Mouse (Mus musculus): ENCODE measurements at regions not wholly inside any gene's neighbourhood (a gene's known extent, or its start where the extent isn't known, plus 50 kb on each side); places are given as distances from the start of the nearest gene placed in this dataset.

DNA sequence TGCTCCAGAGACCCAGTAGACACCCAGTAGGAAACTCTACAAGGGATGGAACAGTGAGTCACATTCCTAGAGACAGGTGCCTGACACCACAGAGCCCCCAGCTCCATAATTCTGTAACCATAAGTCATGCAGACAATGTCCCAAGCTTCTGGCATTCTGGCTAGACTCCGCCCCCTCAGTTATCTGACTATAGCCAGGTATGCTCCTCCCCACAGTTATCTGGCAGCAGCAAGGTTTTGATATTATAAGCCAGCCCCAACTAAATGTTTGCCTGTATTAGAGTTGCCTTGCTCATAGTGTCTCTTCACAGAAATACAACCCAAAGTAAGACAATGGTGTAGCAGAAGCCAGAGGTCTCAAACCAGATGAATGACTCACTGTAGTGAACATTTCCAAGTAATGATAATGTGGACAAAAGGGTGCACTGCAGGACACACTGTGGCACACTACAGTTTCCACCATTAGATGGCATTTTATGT is 121.4 kb upstream of the Otogl start:
- DNase-seq (ENCODE audit: low read depth, low spot score) = peak; percentile 59

DNA sequence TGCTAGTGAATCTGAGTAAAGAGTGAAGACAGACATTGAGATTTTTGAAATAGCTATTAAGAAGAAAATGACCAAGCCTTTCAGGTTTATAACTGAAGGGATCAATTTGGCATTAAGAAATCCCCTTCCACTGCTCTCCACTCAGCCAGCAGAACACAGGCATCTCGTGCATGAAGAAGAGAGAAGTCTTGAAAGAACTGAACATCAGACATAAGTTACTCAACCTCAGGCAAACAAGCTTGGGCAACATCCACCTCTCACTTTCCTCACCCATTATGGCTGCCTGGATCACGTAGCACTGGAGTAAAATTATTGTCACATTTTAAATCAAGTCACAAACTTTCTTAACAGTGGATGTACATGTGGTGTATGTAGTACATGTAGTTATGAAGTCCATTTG is 115.6 kb upstream of the Otogl start:
- no peak for DNase-seq (ENCODE audit: low read depth, low spot score)

DNA sequence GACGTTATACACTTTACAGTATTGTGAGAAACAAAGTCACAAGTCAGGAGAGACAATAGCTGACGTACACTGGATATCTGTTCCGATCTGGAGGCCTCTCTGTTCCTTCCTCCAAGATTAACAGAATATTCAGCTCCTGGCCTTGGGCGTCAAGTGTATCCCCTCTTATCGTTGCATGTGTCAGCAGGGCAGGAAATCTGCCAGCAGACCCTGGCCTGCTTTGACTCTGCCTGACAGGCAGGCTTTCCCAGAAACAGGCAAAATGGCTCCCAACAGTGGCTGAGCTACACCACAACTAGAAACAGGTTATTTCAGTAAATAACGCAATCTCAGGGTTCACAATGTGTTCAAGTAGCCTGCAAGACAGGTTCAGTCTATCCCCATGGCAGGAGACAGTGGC is 112.3 kb upstream of the Otogl start:
- DNase-seq (ENCODE audit: low read depth, low spot score) = no peak

DNA sequence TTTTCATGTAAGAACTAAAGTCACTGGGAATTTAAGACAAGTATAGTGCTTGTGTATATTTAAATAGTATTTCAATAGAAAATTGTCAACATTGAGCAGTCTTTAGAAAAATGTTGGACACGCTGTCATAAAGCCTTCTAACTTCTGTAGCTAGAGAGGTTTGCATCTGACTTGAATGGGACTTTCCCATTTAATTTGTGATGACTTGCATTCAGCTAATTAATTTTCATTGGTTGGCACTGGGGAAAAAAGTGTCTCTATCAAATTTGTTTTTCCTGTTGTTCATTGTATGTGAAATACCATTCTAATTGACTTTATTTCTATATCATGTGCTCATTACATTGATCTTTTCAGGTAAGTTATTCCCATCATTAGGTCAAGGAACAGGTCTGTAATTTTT is 104.6 kb upstream of the Otogl start:
- DNase-seq (ENCODE audit: low read depth, low spot score) = no peak

DNA sequence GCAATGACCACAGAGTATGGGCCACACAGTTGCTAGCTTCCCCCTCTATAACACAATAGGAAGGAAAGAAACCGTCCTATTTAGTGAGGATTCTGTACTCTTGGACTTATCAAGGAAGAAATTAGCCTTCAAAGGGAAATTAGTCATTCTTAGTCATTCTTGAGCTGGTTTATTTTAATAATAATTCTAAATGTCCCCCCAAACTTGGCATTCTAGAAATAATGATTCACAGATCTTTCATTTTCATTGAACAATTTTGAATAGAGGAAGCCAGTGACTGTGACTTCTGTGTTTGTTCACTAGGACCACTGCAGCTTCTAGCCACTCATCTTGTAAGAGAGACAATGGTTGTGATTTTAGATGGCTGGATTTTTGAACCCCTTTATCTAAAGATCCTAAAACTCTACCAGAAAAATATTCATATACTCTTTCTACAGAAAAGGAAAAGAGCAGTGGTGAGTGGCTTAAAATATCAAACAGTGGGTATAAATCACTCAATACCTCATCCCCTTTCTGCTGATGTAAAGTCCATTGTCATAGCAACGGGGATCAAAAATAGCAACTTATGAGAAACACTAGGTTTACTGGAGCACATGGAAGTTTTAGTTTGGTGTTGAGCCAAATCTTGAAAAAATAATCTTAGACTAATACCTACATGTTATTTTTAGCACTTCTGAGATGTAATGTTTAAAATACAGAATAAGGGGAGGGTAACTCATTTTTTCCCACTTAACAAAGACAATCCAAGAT is 83.1 kb upstream of the Otogl start:
- peak; percentile 19 for DNase-seq (ENCODE audit: low read depth, low spot score)

DNA sequence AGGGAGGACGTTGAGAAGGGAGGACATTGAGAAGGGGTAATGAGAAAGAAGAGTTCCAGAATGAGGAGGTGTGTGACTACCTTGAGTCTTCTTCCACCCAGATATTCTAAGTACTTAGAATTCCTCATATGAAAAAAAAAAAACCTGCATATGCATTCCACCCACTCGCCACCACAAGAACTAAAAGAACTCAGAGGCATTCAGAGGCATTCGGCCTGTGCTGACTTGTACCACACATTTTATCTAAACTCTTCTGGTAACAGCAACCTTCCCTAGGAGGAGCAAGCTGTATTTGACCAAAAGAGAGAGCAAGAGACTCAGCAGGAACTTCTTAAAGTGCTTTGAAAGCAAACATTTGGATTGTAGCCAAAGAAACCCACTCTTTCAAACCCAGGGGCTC is 80.7 kb upstream of the Otogl start:
- peak; percentile 25 for DNase-seq (ENCODE audit: low read depth, low spot score)

DNA sequence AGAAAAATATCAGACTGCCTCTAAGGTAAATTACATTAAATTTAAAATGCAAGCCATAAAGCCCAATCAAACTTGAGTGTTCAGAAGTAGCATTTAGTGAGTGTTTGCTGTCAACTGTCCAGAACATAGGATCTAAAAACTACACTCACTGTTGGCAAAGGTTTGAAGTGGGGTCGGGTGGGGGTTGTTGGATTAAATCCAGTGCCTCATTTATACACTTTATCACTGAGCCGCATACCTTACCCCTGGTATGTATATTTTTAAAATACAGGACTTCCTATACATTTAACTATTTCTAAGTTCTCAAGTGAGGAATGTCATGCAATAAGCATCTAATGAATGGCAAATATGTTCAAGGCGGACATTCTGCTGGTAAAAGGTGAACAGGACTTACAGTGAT is 78.6 kb upstream of the Otogl start:
- no peak for DNase-seq (ENCODE audit: low read depth, low spot score)

DNA sequence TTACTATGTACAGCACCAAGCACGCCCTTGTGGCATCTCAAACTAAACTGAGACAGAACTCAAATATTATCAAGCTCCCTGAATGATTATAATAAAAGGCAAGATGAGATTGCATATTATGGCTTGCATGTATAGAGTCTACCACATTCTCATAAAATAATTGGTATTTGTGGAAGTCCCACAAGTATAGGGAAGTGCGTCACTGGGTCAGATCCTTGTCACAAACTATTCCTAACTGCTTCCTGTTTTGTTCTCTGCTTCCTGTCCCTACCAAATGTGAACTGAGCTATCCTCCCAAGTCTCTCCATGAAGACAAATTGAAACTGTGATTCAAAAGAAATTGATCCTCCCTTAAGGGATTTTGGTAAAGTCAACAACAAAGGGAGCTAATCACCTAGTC is 78.0 kb upstream of the Otogl start:
- no peak for DNase-seq (ENCODE audit: low read depth, low spot score)

DNA sequence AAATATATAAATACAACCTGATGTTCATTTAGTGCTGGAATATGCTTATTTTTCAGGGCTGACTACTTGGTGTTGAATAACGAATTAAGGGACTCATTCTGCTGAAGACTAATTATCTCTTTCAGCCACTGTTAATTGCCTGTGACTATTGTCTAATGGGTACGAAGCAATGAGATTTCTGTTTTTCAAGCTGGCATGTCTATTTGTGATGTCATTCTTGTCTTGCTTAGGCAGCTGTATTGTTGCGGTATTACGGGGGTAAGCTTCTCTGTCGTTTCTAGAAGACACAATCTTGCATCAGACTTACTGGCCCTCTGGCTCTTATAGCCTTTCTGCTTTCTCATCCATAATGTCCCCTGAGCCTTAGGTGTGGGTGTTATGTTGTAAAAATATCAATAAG is 70.7 kb upstream of the Otogl start:
- no peak for DNase-seq (ENCODE audit: low read depth, low spot score)

DNA sequence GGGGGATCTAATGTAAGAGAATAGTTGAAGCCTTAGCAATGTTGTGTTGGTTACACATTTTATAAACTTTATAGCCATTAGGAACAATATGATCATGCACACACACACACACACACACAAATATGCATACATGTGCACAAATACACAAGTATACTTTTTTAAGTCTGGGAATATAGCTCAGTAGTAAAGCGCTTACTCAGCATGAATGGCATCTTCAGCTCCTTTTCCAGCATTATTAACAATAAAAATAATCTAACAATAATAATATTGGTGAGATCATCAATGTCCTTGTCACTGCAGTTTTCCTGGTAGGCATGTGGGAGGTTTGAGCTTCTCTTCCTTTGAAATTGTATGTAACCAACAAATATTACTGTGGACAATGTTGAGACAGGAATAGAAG is 70.1 kb upstream of the Otogl start:
- no peak for DNase-seq (ENCODE audit: low read depth, low spot score)

DNA sequence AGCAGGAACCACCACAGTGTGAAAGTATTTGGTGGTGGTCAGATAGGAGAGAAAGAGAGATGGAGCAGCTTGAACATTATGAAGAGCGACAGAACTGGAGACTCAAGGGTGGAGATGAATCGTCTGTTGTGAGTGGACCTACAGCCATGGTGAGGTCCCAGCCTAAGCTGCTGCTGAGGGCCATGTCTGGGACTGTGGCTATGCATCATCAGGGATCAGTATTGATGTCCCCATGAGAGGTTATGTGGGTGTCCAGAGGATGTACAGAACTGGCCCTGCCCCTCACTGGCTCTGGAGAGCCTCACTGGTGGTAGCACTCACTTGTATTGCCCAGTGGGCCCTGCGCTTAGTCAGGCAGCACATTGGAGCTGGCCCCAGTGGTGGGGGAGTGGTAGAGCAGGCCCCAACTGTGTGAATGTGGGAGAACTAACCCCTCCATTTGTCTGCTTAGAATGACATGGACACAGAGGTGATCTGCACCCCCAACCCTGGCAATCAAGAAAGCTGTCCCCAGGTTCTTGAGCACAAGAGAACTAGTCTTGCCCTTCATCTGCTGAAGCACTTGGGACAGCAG is 64.5 kb upstream of the Otogl start:
- no peak for DNase-seq (ENCODE audit: low read depth, low spot score)

DNA sequence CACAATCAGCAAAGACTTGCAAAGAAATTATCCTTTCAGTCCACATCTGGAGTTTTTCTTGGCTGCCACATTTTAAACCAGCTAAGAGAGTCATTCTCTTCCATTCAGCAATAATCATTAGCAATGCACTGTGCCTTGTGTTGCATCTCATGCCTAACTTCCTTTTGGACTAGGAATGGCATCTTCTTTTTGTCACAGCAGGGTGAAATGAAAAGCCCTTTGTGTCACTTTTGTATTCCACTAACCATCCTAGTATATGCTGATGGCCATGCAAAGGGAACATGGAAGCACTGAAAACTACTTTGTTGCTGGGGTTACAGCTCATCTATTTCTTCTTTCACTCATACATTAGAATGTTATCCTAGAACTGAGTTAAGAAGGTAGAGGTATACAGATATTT is 59.8 kb upstream of the Otogl start:
- DNase-seq (ENCODE audit: low read depth, low spot score) = no peak

DNA sequence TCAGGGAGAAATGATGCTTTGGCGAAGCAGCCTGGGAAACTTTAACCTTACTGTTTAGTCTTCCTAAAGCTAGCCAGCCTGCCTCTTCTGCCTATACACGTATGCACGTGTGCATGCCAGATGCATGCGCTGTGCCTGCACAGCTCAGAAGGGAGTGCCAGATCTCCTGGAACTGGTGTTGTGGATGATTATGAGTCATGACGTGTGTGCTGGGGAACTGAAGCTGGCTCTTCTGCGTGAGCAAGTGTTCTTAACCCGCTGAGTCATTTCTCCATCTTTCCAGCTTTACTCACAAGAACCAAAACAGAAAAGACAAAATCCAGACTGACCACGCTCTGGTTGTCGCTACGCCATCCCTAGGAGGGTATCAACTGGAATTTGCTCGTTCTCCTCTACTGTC is 55.1 kb upstream of the Otogl start:
- peak; percentile 94 for DNase-seq (ENCODE audit: low read depth, low spot score)

DNA sequence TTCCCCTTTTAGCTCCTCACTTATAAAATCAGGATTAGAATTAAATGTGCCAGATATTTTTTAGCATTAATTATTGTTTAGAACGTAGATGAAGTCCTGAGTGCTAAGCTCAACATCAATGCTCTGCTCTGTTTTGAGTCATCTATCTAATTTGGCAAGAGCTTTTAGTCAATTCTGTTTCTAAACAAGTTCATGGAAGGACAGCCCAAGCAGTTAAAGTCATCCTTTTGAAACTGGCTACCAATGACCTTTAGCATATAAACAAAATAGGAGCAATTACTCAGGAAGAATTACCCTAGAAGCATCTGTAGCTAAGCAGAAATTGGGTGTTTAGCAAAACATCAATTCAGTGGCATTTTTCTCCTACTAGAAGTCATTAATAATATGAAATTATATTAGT is 52.1 kb upstream of the Otogl start:
- no peak for DNase-seq (ENCODE audit: low read depth, low spot score)

DNA sequence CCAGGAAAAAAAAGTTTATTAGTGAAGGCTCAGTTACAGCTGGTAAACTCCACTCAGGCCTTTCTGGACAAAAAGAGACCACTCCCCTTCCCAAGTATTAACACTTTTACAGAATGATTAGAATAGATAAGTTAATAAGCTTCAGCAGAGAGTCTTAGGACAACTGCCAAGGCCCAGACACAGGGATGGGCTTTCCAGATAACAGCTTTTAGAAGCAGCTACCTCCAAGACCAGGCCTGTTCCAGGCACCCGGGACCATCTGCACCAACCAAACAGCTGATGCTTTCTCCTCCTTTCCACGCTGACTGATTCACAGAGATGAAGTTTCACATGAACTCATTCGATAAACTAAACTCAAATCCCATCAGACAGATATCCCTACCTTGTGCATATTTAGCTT is 50.2 kb upstream of the Otogl start:
- DNase-seq (ENCODE audit: low read depth, low spot score) = no peak

All from 3T3-L1 (cell line).